Mouse (Mus musculus) spleen, adult 12 weeks (tissue): ENCODE measurements around the gene Arhgef3.

Experiments used
- DNase-seq: peaks from one replicate; pipeline ENCODE4 v3.0.0; 2022; ENCODE audit warnings: low spot score

The Arhgef3 gene

DNA sequence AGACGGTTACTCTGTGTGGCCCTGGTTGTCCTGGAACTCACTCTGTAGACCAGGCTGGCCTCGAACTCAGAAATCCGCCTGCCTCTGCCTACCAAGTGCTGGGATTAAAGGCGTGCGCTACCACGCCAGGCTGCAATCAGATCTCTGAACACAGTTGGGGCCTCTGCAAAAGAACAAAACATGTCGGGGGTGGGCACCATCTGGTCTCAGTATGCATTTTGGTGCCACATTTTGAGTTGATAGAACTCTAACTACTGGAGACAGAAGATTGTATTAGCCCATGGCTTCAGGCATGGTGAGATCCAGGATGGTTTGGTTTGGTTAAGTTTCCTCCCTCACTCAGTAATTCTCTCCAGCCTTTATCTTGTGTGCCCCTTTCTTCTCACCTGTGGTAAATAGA is 264.0 kb downstream of the Arhgef3 start:
- no peak for DNase-seq

DNA sequence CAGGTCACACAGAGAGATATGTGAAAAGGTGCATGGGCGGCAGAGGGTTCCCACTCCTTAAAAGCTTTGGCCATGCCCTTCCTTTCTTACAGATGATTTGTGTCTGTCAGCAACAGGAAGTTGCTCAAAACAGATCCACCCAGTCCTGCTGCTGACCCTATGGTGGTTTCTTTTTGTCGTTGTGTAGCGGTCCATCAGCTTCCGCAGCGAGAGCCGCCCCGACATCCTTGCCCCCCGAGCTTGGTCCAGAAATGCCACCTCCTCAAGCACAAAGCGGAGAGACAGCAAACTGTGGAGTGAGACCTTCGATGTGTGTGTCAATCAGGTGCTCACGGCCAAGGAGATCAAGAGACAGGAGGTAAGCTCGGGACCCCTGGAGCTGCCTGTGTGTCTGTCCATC is 264.7 kb downstream of the Arhgef3 start:
- DNase-seq, result no peak

DNA sequence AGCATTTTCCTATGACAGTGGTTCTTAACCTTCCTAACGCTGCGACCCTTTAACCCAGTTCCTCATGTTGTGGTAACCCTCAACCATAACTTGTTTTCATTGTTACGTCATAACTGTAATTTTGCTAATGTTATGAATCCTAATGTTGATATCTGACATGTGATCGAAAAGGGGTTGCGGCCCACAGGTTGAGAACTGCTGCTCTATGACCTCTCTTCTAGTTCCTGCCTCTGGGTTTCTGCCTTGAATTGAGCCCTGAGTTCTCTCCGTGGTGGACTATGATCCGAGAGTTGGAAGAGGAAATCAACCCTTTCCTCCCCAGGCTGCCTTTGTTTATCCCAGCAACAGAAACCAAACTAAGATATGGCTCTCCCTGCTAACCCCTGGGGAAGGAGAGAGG is 266.8 kb downstream of the Arhgef3 start:
- DNase-seq, result no peak

DNA sequence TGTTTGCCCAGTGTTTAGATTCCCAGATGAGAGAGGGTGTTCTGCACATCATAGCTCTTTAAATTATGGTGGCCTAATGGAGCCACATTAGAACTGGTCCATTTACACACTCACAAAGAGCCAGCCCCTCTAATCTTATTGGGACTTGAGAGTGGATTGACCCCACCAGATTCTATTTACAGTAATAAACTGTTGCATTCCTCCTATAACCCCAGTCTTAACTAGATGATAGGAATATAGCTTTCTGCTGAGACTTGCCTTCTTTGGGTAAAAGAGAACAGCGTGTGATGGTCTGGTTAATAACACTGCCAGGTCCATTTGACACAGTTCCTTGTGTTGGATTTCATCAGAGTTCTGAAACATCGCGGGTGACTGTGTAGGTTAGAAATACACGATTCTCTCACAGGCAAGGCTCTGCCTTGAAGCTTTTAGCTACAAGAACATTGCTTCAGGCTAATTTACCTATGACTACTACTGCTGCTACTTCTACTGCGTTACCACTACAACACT is 268.7 kb downstream of the Arhgef3 start:
- DNase-seq, result no peak

DNA sequence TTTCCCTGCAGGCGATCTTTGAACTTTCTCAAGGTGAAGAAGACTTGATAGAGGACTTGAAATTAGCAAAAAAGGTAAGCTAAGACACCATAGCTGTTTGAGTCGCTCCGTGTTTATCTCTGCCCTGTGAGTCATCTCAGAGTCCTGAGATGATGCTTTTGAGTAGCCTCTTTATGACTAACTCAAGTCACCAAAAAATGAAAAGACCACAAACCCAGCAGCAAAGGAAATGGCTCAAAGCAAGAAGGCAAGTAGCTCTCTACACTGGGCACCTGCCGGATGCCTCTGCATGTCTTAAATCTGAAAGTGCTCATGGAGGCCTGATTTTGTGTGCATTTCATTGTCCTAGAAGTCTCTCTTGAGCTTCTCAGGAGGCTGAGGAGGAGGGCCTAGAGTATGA is 269.4 kb downstream of the Arhgef3 start:
- no peak for DNase-seq

DNA sequence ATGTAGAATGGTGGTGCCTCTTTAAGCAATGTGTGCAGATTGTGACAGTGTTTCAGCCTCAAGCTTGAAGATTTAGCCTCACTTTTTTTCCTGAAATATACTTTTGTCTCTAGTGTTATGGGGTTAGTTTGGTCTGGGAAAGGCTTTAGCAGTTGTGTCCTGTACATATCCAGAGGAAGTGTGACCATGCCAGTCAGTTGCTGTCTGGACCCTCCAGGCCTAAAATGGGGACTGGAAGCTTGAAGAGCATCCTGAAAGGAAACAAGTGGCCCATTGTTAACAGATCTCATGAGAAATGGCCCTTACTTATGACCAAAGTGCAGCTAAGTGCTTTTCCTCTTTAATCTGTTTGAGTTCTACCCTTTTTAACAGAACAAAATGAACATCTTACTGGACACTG is 273.9 kb downstream of the Arhgef3 start:
- DNase-seq, result no peak

DNA sequence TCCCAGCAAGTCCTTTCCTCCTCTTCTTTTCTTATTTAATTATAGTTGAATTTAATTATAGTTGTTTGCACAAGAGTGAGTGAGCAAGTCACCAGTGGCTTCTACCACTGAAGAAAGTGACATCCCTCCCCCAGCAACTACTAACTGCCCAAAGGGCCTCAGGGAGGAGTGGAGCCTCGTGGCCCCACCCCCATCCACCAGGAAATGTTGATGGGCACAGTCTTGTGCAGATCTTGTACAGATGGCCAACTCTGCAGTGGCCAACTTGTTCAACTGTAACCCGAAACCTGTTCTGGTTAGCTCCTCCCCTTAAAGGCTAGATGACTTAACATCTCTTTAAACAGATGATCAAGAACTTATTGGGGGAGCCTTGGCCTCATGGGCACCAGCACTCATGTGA is 275.0 kb downstream of the Arhgef3 start:
- DNase-seq, result no peak

DNA sequence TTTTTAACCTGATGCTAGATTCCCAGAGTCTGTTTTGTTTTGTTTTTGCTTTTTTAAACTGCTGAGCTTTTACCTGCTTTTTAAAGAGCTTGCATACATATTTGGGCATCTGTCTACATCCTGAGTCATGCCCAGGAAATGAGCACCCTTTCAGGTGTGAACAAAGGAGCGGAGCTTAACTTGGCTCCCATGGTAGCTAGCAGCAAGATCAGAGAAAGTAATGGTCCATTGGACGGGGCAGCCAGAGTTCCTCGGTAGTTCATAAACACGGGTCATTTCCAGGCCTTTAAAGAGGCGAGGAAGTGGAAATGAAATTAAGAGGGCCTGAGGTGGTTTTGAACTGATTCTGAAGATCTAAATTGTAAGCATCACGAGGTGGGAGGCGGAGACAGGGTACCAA is 276.0 kb downstream of the Arhgef3 start:
- DNase-seq, result no peak

DNA sequence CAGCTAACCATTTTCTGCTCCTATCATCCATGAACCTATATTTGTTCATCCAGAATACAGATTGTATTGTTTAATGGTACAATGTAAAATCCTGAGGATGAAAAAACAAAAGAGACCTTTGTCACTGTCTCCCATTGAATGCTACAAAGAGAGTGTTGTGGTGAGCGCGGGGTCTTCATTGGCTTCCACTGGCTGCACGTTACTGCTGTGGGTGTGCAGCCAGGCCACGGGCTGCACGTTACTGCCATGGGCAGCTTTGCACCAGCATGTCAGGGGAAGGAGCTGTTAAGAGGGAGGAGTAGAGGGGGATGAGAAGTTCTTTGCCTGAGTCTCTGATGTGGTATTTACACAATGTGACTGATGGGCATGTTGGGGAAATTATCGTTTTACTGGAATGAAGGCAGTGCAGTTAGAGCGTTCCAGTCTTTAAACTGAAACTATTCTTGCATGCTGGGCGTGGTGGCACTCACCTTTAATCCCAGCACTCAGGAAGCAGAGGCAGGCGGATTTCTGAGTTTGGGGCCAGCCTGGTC is 277.1 kb downstream of the Arhgef3 start:
- DNase-seq, result no peak

DNA sequence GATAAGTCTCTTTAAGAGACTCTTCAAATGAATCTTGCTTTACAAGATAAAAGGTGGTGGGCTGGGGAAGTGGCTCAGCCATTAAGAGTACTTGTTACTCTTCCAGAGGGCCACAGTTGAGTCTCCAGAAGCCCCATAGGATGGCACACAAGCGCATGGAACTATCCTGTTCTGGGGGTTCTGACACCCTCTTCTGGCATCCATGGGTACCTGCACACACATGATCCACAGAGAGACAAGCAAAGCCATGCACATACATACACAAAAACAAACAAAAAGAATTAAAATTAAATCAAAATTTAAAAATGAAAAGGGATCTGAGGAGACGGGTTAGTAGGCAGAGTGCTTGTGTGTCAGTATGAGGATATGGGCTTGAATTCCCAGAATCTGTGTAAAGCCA is 278.0 kb downstream of the Arhgef3 start:
- DNase-seq, result no peak

DNA sequence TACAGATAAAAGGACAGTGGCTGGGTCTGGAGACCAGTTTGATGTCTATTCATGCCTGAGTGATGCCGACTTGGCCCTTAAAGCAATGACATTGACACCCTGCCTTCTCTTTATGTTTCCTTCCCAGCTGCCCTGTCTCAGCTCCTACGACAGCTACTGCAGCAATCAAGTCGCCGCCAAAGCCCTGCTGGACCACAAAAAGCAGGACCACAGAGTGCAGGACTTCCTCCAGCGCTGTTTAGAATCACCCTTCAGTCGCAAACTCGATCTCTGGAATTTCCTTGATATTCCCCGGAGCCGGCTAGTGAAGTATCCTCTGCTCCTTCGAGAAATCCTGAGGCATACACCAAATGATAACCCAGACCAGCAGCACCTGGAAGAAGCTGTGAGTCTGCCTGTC is 279.1 kb downstream of the Arhgef3 start:
- no peak for DNase-seq

DNA sequence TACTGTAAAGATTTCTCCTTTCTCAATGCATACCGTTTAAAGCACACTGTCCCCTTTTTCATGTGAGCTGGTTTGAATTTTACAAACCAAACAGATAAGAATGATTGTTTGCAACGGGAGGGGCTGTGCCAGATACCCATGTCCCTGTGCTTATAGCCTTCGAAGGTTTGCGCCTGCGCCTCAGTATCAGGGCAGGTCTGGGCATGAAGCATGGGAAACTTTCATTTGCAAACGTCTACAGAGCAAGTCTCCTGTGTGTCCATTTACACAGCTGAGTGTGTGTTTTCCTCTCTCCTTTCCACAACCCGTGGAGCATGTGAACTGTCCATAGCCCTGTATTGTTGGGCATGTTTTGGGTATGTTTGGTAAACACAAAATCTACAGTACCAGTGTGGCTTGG is 281.7 kb downstream of the Arhgef3 start:
- no peak for DNase-seq

DNA sequence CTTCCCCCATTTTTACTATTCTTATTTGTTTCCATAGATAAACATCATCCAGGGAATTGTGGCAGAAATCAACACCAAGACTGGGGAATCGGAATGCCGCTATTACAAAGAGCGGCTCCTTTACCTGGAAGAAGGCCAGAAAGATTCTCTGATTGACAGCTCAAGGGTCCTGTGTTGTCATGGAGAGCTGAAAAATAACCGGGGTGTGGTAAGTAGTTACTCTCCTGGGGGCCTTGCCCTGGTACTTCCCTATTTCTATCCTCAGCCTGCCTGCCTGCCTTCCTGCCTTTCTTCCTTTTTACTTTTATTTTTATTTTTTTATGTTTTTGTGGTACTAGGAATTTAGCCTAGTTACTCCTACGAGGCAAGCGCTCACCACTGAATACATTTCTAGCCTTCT is 282.8 kb downstream of the Arhgef3 start:
- DNase-seq, result no peak

DNA sequence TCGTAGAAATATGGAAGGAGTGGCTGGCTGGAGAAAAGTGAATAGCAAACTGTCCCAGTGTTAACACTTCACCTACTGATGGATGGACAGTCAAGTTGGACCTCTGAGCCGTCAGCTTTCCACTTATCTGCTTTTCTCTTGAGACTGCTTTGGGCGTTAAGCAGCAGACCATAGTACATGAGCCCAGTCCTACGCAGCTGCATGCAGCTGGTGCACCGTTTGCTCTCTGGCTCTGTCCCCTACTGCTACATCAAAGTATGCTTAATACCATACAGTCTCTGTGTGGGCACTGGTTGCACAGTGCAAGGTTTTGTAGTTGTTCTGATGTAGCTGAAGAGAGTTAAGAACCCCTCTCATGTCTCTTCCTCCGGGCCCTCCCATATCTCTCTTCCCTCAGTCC is 285.8 kb downstream of the Arhgef3 start:
- DNase-seq, result no peak

DNA sequence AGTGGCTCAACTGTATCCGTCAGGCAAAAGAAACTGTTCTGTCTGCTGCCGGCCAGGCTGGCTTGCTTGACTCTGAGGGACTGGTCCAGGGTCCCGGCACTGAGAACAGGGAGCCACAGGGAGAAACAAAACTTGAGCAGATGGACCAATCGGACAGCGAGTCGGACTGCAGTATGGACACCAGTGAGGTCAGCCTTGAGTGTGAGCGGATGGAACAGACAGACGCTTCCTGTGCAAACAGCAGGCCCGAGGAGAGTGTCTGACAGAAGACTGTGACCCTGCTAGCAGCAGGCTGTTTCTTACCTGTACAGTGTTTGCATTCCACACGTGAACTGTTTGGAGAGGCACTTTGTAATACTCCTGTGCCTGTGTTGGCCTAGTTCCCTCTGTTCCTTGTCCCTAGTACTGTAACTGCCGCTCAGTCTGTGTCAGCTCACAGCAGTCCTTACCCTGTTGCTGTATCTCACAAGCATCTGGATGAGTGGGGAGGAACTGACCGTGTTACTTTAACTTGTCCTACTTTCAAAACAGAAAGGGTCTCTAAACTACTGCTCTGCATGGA is 287.1 kb downstream of the Arhgef3 start:
- no peak for DNase-seq

DNA sequence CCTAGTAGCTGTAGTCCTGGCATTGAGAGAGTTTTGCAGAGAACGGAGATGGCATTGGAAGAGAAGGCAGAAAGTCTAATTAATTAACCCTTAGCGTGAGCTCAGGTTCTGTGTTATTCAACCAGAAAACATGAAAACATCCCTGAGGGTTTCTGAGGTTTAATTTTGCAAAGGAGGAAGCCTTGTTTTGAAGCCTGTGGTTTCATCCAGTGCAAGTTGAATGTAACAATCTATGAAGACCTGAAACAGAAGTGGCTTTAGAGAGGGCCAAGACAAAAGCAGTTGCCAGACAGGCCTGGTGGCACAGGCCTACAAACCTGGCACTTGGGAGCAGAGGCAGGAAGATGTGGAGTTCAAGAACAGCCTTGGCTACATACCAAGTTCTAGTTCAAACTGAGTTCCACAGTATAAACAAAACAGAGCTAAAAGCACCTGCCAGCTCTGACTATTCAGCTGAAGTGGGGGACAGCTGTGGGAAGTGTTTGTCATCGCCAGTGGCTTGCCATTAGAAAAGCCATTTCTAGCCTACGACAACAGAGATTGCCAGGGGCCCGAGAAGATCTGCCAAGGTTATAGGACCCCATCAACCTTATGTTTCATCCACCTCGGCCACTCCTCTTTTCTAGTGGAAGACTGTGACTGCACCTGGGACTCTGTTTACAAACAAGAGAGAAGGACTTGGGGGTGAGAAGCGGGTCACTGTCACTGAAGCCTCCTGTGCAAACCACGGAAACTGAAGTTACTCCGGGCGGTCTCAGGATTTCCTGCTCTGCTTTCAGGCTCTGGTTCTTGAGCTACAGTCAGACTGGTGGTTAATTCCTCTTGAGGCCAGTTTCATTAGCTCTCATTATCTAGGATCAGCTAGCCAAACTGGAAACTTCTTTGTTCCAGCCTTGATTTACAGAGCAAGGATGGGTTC is 287.9 kb downstream of the Arhgef3 start:
- no peak for DNase-seq

DNA sequence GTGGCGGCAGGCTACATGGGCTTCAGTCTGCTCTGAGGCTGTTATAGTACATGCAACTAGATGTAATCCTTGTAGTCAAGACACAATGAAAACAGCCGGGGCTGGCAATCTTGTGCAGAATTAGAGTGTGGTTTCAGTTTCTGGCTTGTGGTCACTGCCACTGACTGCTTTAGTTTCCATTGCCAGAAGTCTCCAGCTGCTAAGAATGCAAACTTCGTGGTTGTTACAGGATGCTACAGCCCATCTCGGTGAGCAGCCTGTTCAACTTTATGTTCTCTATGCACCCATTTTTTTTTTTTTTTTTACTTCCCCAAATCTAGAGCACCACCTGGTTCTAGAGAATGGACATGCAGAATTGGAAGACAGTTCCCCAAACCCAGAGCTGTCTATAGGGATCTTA is 290.8 kb downstream of the Arhgef3 start:
- peak; percentile 56 for DNase-seq

DNA sequence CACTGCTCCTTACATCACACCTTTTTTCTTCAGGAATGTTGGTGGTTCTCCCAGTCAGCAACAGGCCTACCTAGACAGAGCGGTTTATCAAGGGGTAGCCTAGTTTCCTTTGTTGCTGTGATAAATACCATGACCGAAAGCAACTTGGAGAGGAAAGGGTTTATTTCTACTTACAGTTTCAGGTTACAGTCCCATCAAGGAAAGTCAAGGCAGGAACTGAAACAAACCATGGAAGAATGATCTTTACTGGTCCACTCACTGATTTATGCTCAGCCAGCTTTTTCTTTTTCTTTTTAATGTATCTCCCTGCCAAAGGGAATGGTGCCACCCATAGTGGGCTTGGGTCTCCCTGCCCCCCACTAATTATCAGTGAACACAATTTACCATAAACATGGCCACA is 291.2 kb downstream of the Arhgef3 start:
- no peak for DNase-seq

DNA sequence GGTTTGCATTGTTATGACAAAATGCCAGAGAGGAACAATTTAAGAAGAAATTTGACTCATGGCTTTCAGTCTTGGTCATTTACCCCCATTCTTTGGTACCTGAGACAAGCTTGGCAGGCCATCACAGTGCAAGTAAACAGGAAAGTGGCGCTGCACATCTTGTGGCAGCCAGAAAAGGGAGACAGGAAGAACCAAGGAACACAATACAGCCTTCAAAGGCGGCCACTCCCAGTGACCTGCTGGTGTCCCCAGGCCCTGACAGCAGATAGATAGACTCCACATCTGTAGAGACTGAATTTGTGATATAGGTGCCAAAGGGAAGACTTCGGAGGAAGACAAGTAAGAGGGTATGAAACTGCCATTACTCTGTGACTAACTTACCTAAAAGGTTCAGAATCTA is 293.5 kb downstream of the Arhgef3 start:
- DNase-seq, result no peak

DNA sequence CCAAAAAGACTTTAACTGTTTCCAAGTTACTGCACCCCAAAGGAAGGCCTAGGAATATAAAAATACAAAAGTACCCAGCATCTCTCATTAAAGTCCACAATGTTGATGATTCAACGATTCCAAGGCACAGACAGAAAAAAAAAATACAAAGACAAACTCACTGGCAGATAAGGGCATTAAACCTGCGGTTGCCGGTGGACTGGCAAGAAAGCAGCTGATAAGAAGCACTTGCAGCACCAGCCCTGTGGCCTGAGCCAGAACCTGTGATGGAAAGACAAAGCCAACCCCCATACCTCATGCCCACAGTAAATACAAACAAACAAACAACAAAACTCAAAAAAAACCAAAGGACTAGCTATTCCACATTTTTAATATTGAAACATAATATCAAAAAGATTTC is 295.0 kb downstream of the Arhgef3 start:
- no peak for DNase-seq

DNA sequence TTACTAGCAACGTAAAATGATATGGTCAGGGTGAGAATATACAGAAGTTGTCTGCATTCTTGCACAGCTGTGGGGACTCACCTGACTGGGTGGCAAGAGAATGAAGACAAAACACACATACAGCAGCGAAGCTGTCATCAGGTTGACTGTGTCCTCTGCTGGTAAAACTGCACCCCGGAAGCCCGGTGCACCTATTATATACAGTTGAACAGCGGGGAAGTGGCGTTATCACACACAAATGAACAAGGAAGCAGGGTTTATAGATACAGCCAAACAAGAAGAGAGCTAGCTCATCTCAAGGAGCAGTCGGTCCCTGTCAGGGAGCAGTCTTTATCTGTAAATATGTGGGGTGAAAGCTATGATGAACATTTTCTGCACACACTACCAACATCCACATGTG is 296.8 kb downstream of the Arhgef3 start:
- no peak for DNase-seq

DNA sequence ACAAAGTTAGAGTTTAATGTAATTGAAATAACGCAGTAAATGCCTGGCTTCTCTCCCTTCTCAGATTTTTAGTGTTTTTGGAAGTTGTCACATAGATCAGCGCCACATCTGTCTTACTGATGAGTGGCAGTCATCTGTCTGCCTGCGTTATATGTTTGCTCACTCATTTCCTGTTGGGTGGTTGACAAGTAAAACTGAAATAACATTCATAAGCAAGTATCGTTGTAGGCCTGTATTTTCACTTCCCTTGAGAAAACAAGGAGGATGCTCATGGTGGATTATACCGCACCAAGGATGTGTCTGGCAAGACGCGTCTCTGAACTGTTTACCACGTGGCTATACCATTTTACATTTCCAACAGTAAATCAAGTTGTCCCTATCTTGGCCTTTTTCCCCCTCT is 298.0 kb downstream of the Arhgef3 start:
- DNase-seq, result no peak

DNA sequence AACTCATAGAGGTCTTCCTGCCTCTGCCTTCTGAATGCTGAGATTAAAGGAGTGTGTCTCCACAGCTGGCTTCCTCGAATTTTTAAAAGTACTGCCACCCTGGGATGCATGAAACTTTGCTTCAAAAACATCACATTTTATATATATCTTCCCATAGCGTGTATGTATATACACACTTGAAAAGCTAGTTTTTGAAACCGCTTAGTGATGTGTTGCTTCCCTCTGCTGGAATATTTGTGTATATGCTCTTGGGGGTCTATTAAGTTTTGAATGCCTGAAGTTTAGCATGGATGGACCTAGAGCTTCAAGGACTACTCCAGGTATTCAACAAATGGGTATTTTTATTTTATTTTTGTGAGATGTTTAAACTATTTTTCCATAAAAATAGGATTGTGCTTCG is 299.3 kb downstream of the Arhgef3 start:
- DNase-seq, result no peak
